Mouse (Mus musculus): Measurements from ENCODE around the gene Gm20388. TPM values are rescaled to one million over a fixed set of nuclear protein-coding genes. Genes with fewer than 3 reads are reported as not detected.
A peak's percentile ranks its signal among the peaks of the same experiment; 100 is the strongest.

The Gm20388 gene
- polyA plus RNA-seq, 1 experiment from 2014 or later = 1.4 TPM

- whole genome bisulfite sequencing (ENCODE audit: insufficient replicate concordance) = 61% methylated on average over 12 of the region's 12 CpGs
- H3K4me1 ChIP-seq (ENCODE audit: control insufficient read depth, low read depth, low read length) = peaks cover under 1% of the 10 kb centered on the region
- peaks cover 20% of the 10 kb centered on the region for H3K27me3 ChIP-seq (ENCODE audit: control insufficient read depth, insufficient read depth, low read depth, low read length)
- no peak overlapping the region for H3K9ac ChIP-seq (ENCODE audit: low read depth, low read length)
- no peak overlapping the region for H3K4me2 ChIP-seq (ENCODE audit: low read depth, low read length)
- H3K36me3 ChIP-seq (ENCODE audit: control insufficient read depth, insufficient read depth) = no peaks in the 10 kb centered on the region
- H3K4me3 ChIP-seq (ENCODE audit: low read depth, low read length) = no peak overlapping the region
- ATAC-seq (ENCODE audit: low read depth) = no peak
- H3K27ac ChIP-seq (ENCODE audit: low read length) = no peak overlapping the region
- no peaks in the 10 kb centered on the region for H3K9me3 ChIP-seq (replicated peaks; ENCODE audit: control insufficient read depth, low read length)
Observed at GRCm38 (mm10) chr8:120234457-120234856, 323.8 kb downstream of the Gm20388 start.

GRCm38 (mm10) chr8:120234866-120235265 lies 324.2 kb downstream of the Gm20388 start:
- no peaks in the 10 kb centered on the region for H3K9me3 ChIP-seq (replicated peaks; ENCODE audit: control insufficient read depth, low read length)
- no peak overlapping the region for H3K9ac ChIP-seq (ENCODE audit: low read depth, low read length)
- no peak overlapping the region for H3K27ac ChIP-seq (ENCODE audit: low read length)
- no peaks in the 10 kb centered on the region; the same call in none of the 2 replicates for H3K4me1 ChIP-seq (ENCODE audit: control insufficient read depth, low read depth, low read length)
- WGBS (ENCODE audit: insufficient replicate concordance) = 58% methylated on average over 8 of the region's 8 CpGs
- no peak overlapping the region for H3K4me2 ChIP-seq (ENCODE audit: low read depth, low read length)
- no peak for ATAC-seq (ENCODE audit: low read depth)
- H3K36me3 ChIP-seq (ENCODE audit: control insufficient read depth, insufficient read depth) = no peaks in the 10 kb centered on the region
- no peak overlapping the region for H3K4me3 ChIP-seq (ENCODE audit: low read depth, low read length)
- H3K27me3 ChIP-seq (ENCODE audit: control insufficient read depth, insufficient read depth, low read depth, low read length) = peaks cover 16% of the 10 kb centered on the region

- 61% methylated on average over 4 of the region's 4 CpGs for WGBS (ENCODE audit: insufficient replicate concordance)
Observed at GRCm38 (mm10) chr8:120243222-120243621, 332.6 kb downstream of the Gm20388 start.

GRCm38 (mm10) chr8:120243916-120244451 lies 333.3 kb downstream of the Gm20388 start:
- no peaks in the 10 kb centered on the region; the same call in 1 of the 2 replicates for H3K4me1 ChIP-seq (ENCODE audit: control insufficient read depth, low read depth, low read length)
- H3K36me3 ChIP-seq (ENCODE audit: control insufficient read depth, insufficient read depth) = no peaks in the 10 kb centered on the region
- no peak overlapping the region for H3K4me2 ChIP-seq (ENCODE audit: low read depth, low read length)
- no peaks in the 10 kb centered on the region for H3K27me3 ChIP-seq (ENCODE audit: control insufficient read depth, insufficient read depth, low read depth, low read length)
- H3K4me3 ChIP-seq (ENCODE audit: low read depth, low read length) = no peak overlapping the region
- peak overlapping the region; percentile 25; the same call in 1 of the 2 replicates for H3K27ac ChIP-seq (ENCODE audit: low read length)
- no peaks in the 10 kb centered on the region for H3K9me3 ChIP-seq (replicated peaks; ENCODE audit: control insufficient read depth, low read length)
- WGBS (ENCODE audit: insufficient replicate concordance) = 60% methylated on average over 5 of the region's 5 CpGs
- ATAC-seq (ENCODE audit: low read depth) = peak; percentile 64
- no peak overlapping the region for H3K9ac ChIP-seq (ENCODE audit: low read depth, low read length)

More at GRCm38 (mm10) chr8:120243222-120243621, 332.6 kb downstream of the Gm20388 start:
- H3K27ac ChIP-seq (ENCODE audit: low read length) = no peak overlapping the region
- no peak overlapping the region for H3K4me3 ChIP-seq (ENCODE audit: low read depth, low read length)
- H3K9ac ChIP-seq (ENCODE audit: low read depth, low read length) = no peak overlapping the region
- H3K4me1 ChIP-seq (ENCODE audit: control insufficient read depth, low read depth, low read length) = no peaks in the 10 kb centered on the region; the same call in 1 of the 2 replicates
- peak; percentile 58 for ATAC-seq (ENCODE audit: low read depth)
- no peaks in the 10 kb centered on the region for H3K36me3 ChIP-seq (ENCODE audit: control insufficient read depth, insufficient read depth)
- H3K27me3 ChIP-seq (ENCODE audit: control insufficient read depth, insufficient read depth, low read depth, low read length) = no peaks in the 10 kb centered on the region
- H3K9me3 ChIP-seq (replicated peaks; ENCODE audit: control insufficient read depth, low read length) = no peaks in the 10 kb centered on the region
- H3K4me2 ChIP-seq (ENCODE audit: low read depth, low read length) = no peak overlapping the region

- WGBS (ENCODE audit: insufficient replicate concordance) = 73% methylated on average over 10 of the region's 10 CpGs
- ATAC-seq (ENCODE audit: low read depth) = no peak
- Histone ChIP-seq H3K4me1 (ENCODE audit: control insufficient read depth, low read depth, low read length) (no peaks in the 10 kb centered on the region; the same call in 1 of the 2 replicates), H3K4me3 (ENCODE audit: low read depth, low read length) (no peak overlapping the region), H3K4me2 (ENCODE audit: low read depth, low read length) (no peak overlapping the region), H3K9ac (ENCODE audit: low read depth, low read length) (no peak overlapping the region), H3K27me3 (ENCODE audit: control insufficient read depth, insufficient read depth, low read depth, low read length) (no peaks in the 10 kb centered on the region), H3K9me3 (replicated peaks; ENCODE audit: control insufficient read depth, low read length) (no peaks in the 10 kb centered on the region), H3K36me3 (ENCODE audit: control insufficient read depth, insufficient read depth) (no peaks in the 10 kb centered on the region), H3K27ac (ENCODE audit: low read length) (no peak overlapping the region)
Observed at GRCm38 (mm10) chr8:120244553-120244952, 333.9 kb downstream of the Gm20388 start.

- H3K27ac ChIP-seq (ENCODE audit: low read length) = no peak overlapping the region
- no peak overlapping the region for H3K4me3 ChIP-seq (ENCODE audit: low read depth, low read length)
- WGBS (ENCODE audit: insufficient replicate concordance) = 66% methylated on average over 5 of the region's 5 CpGs
- H3K9ac ChIP-seq (ENCODE audit: low read depth, low read length) = no peak overlapping the region
- no peaks in the 10 kb centered on the region; the same call in 1 of the 2 replicates for H3K4me1 ChIP-seq (ENCODE audit: control insufficient read depth, low read depth, low read length)
- no peaks in the 10 kb centered on the region for H3K27me3 ChIP-seq (ENCODE audit: control insufficient read depth, insufficient read depth, low read depth, low read length)
- ATAC-seq (ENCODE audit: low read depth) = no peak
- no peaks in the 10 kb centered on the region for H3K9me3 ChIP-seq (replicated peaks; ENCODE audit: control insufficient read depth, low read length)
- no peak overlapping the region for H3K4me2 ChIP-seq (ENCODE audit: low read depth, low read length)
- H3K36me3 ChIP-seq (ENCODE audit: control insufficient read depth, insufficient read depth) = no peaks in the 10 kb centered on the region
Observed at GRCm38 (mm10) chr8:120247618-120248017, 337.0 kb downstream of the Gm20388 start.

GRCm38 (mm10) chr8:120248031-120248430 lies 337.4 kb downstream of the Gm20388 start:
- no peaks in the 10 kb centered on the region for H3K9me3 ChIP-seq (replicated peaks; ENCODE audit: control insufficient read depth, low read length)
- H3K4me2 ChIP-seq (ENCODE audit: low read depth, low read length) = no peak overlapping the region
- no peak overlapping the region for H3K9ac ChIP-seq (ENCODE audit: low read depth, low read length)
- no peak overlapping the region for H3K4me3 ChIP-seq (ENCODE audit: low read depth, low read length)
- H3K4me1 ChIP-seq (ENCODE audit: control insufficient read depth, low read depth, low read length) = no peaks in the 10 kb centered on the region; the same call in 1 of the 2 replicates
- H3K27me3 ChIP-seq (ENCODE audit: control insufficient read depth, insufficient read depth, low read depth, low read length) = no peaks in the 10 kb centered on the region
- no peaks in the 10 kb centered on the region for H3K36me3 ChIP-seq (ENCODE audit: control insufficient read depth, insufficient read depth)
- H3K27ac ChIP-seq (ENCODE audit: low read length) = no peak overlapping the region
- ATAC-seq (ENCODE audit: low read depth) = no peak
- 54% methylated on average over 7 of the region's 7 CpGs for WGBS (ENCODE audit: insufficient replicate concordance)

GRCm38 (mm10) chr8:120248451-120248850 lies 337.8 kb downstream of the Gm20388 start:
- H3K27me3 ChIP-seq (ENCODE audit: control insufficient read depth, insufficient read depth, low read depth, low read length) = no peaks in the 10 kb centered on the region
- WGBS (ENCODE audit: insufficient replicate concordance) = 68% methylated on average over 4 of the region's 4 CpGs
- no peak for ATAC-seq (ENCODE audit: low read depth)
- no peaks in the 10 kb centered on the region for H3K36me3 ChIP-seq (ENCODE audit: control insufficient read depth, insufficient read depth)
- no peaks in the 10 kb centered on the region for H3K9me3 ChIP-seq (replicated peaks; ENCODE audit: control insufficient read depth, low read length)
- no peak overlapping the region for H3K27ac ChIP-seq (ENCODE audit: low read length)
- no peak overlapping the region for H3K4me2 ChIP-seq (ENCODE audit: low read depth, low read length)
- no peak overlapping the region for H3K4me3 ChIP-seq (ENCODE audit: low read depth, low read length)
- H3K4me1 ChIP-seq (ENCODE audit: control insufficient read depth, low read depth, low read length) = no peaks in the 10 kb centered on the region; the same call in 1 of the 2 replicates
- H3K9ac ChIP-seq (ENCODE audit: low read depth, low read length) = no peak overlapping the region

GRCm38 (mm10) chr8:120249800-120250336 lies 339.2 kb downstream of the Gm20388 start:
- Histone ChIP-seq H3K27me3 (ENCODE audit: control insufficient read depth, insufficient read depth, low read depth, low read length) (no peaks in the 10 kb centered on the region), H3K9me3 (replicated peaks; ENCODE audit: control insufficient read depth, low read length) (no peaks in the 10 kb centered on the region), H3K27ac (ENCODE audit: low read length) (no peak overlapping the region), H3K4me3 (ENCODE audit: low read depth, low read length) (no peak overlapping the region), H3K4me2 (ENCODE audit: low read depth, low read length) (no peak overlapping the region), H3K9ac (ENCODE audit: low read depth, low read length) (no peak overlapping the region), H3K36me3 (ENCODE audit: control insufficient read depth, insufficient read depth) (no peaks in the 10 kb centered on the region), H3K4me1 (ENCODE audit: control insufficient read depth, low read depth, low read length) (no peaks in the 10 kb centered on the region)
- ATAC-seq (ENCODE audit: low read depth) = no peak
- 70% methylated on average over 9 of the region's 9 CpGs for WGBS (ENCODE audit: insufficient replicate concordance)

Data from liver, embryonic 16.5 days (tissue).